Mouse (Mus musculus): ENCODE measurements around the gene Trim12a.

DNA sequence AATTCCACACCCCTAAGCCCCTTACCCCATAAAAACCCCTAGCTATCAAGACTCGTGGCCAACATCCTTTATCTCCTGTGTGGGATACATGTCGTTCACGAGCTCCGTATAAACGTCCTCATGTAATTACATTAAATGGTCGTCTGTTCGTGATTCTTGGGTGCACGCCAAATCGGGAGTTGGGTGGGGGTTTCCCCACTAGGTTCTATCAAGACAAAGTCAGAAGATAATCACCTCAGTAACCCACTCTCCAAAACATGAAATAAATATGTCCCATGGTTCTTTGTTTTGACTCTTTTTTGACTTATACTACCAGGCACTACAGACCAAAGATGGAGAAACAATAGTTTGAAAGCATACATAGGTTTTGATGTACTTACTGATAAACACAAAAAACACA is 6.8 kb upstream of the Trim12a start:
- TF ChIP-seq CTCF (IDR thresholded peaks at IDR 0.05; ENCODE audit: control insufficient read depth, insufficient read depth, insufficient read length), result no peak
- TF ChIP-seq MAX (IDR thresholded peaks at IDR 0.05), result no peak
